Comparison of ENCODE assay signal across 7 mouse cellular contexts in the genomic region with DNA sequence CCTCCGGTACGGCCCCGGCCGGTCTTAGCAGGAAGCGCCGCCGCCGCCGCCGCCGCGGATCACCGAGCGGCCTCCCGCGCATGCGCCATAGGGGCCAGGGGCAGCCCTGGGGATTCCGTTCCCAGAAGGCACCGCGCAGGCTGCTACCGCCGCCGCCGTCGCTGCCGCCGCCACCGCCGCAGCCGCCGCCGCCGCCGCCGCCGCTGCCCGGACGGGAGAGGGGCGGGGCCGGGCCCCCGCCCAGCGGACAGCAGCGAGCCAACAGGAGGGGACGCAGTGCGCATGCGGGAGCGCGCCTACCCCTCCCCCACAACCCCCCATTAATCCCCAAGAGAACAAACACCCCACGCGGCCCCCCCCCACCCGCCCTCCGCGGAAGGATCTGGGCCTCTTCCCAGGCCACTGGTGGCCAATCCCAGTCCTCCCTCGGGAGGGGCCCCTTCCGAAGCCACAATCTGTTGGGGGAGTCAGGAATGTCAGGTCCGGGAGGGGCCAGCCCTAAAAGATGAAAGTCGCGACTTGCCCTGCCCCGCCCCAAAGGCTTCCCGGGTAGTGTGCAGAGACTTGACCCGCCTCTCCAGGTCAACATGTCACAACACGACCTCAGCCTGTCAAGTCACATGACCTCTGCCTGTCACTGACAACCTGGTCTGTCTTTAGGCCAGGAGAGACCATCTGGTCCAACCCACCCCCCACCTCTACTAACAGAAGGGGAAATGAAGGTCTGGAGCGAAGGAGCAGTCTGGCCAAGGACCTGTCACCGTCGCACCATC. TPM values are rescaled to one million over a fixed set of nuclear protein-coding genes. Genes with fewer than 3 reads are reported as not detected.
DNase-seq lines count a peak whose midpoint lies in the region; ATAC-seq lines count a peak whose summit lies in the region.

Gene Mbd6 (minus strand): TSS at position 219 of the 773 bp plus-strand sequence.

- peak; percentile 28 for ATAC-seq in inflammation-experienced regulatory T-cells, adult 6 months

- peak within 1 kb of the TSS; percentile 97 for H3K27ac ChIP-seq in midbrain, embryonic 10.5 days (replicated peaks)

- H3K27me3 ChIP-seq in midbrain, embryonic 10.5 days (ENCODE audit: low read depth, poor library complexity, severe bottlenecking): no peaks in the 10 kb centered on the region

- peak within 1 kb of the TSS; percentile 65 for H3K4me3 ChIP-seq in midbrain, embryonic 10.5 days

- H3K36me3 ChIP-seq in midbrain, embryonic 10.5 days: peaks cover 48% of the 10 kb centered on the region

- DNase-seq in adrenal gland, adult (ENCODE audit: inconsistent age in 2 of 2, low spot score in 1 of 2): peak; percentile 94 to 97
- peak; percentile 91 for DNase-seq in embryo, embryonic 10 days (ENCODE audit: low spot score)
- DNase-seq in gastrocnemius, postnatal 14 days: peak; percentile 90
- peak; percentile 83 to 85 for DNase-seq in left cerebral cortex, postnatal 25 days (ENCODE audit: low spot score in 2 of 2)
- DNase-seq in midbrain, embryonic 10.5 days (ENCODE audit: low spot score): peak; percentile 93
- peak; percentile 88 for DNase-seq in right cerebral cortex, postnatal 4 days

- intact Hi-C loops in gastrocnemius, postnatal 14 days (cut with DNase I; ENCODE audit: low total_unique reads): no loop called here
- intact Hi-C loops in left cerebral cortex, postnatal 25 days (cut with DNase I): loop anchor here (1.0 kb wide), 1 partner anchor 23 kb away; the partner anchor contains the start of gene Dctn2

- peaks cover 79% of the 10 kb centered on the region for H3K4me1 ChIP-seq in midbrain, embryonic 10.5 days

- WGBS in midbrain, embryonic 10.5 days: 0% methylated on average over 34 of the region's 65 CpGs

- no peaks in the 10 kb centered on the region for H3K9me3 ChIP-seq in midbrain, embryonic 10.5 days (replicated peaks)

RNA-seq across cellular contexts. Expression of gene Mbd6, which starts in this region (rescaled TPM):
- total RNA-seq in gastrocnemius, postnatal 14 days (2021): 10 to 100 TPM; 16.1 to 17.1 TPM
- polyA plus RNA-seq in inflammation-experienced regulatory T-cells, adult 6 months (2017; shearing (Covaris generic)): 10 to 100 TPM in 1 of 3 experiments, 1 to 10 TPM in 2; 4.0 to 11.8 (median 6.4) TPM
- total RNA-seq in left cerebral cortex, postnatal 25 days (2021): 10 to 100 TPM; 32.2 to 38.9 TPM
- 11.9 and 13.0 TPM in 2 replicates for polyA plus RNA-seq in midbrain, embryonic 10.5 days (2016; fragmentation: Nextera tagmentation; extraction: Ambion mirVana)

Comparison
In these comparisons a context has a peak if more than half of its experiments do, and no peak if none do; other contexts are left out.
1. Peak in every context shown above with its lines: DNase-seq, ATAC-seq, H3K4me3 ChIP-seq and H3K27ac ChIP-seq.